Mouse (Mus musculus) hindbrain, embryonic 12.5 days (tissue): Measurements from ENCODE around the gene Tbc1d1. TPM values are rescaled to one million over a fixed set of nuclear protein-coding genes. Genes with fewer than 3 reads are reported as not detected.
A peak's percentile ranks its signal among the peaks of the same experiment; 100 is the strongest.

Experiments
- ATAC-seq: fragments of 200-750 bp; cut with Nextera tagmentation; 2 replicates; pipeline ENCODE4 v1.8.0; 2017; ENCODE audit warnings: moderate TSS enrichment; ENCODE audit not compliant: low FRiP score
- H3K27ac ChIP-seq: fragments of 300-500 bp; sonication (generic); 2 replicates; pipeline ENCODE4 v1.5.1; 2016; ENCODE audit warnings: mild to moderate bottlenecking
- H3K27me3 ChIP-seq: fragments of 300-500 bp; sonication (generic); 2 replicates; pipeline ENCODE4 v1.6.1; 2016; ENCODE audit warnings: mild to moderate bottlenecking
- H3K36me3 ChIP-seq: fragments of 300-500 bp; sonication (generic); 2 replicates; pipeline ENCODE4 v1.6.1; 2016; ENCODE audit warnings: mild to moderate bottlenecking
- H3K4me1 ChIP-seq: fragments of 300-500 bp; sonication (generic); 2 replicates; pipeline ENCODE4 v1.6.1; 2016
- H3K4me2 ChIP-seq: fragments of 300-500 bp; sonication (generic); replicated peaks from 2 replicates; pipeline ENCODE4 v1.6.1; 2016; ENCODE audit warnings: mild to moderate bottlenecking
- H3K4me3 ChIP-seq: fragments of 300-500 bp; sonication (generic); 2 replicates; pipeline ENCODE4 v1.5.1; 2016; ENCODE audit warnings: mild to moderate bottlenecking
- H3K9ac ChIP-seq: fragments of 300-500 bp; sonication (generic); 2 replicates; pipeline ENCODE4 v1.6.1; 2016; ENCODE audit warnings: mild to moderate bottlenecking, moderate library complexity
- H3K9me3 ChIP-seq: fragments of 300-500 bp; sonication (generic); replicated peaks from 2 replicates; pipeline ENCODE4 v1.6.1; 2016; ENCODE audit warnings: mild to moderate bottlenecking
- WGBS: fragments of 180-500 bp; shearing (Covaris S2); methylation state at CpG from one replicate; pipeline ENCODE4 v1.1.7; 2016; 5-methylcytosine and 5-hydroxymethylcytosine counted together
- polyA plus RNA-seq: library from polyadenylated mRNA; unstranded; fragments of >200 nt; fragmentation: Nextera tagmentation; extraction: Ambion mirVana; gene quantifications from 2 replicates; pipeline ENCODE4 v1.2.1, GENCODE M21; 2016

Gene Tbc1d1
- polyA plus RNA-seq, 1 experiment from 2014 or later = 24.5 TPM

- Histone ChIP-seq H3K9ac (no peak overlapping the region), H3K4me3 (no peak overlapping the region), H3K36me3 (no peaks in the 10 kb centered on the region), H3K9me3 (peaks cover 3% of the 10 kb centered on the region; the same call in 1 of the 2 replicates), H3K27me3 (no peaks in the 10 kb centered on the region), H3K4me1 (no peaks in the 10 kb centered on the region), H3K4me2 (no peak overlapping the region), H3K27ac (no peak overlapping the region)
- ATAC-seq = no peak
- WGBS = 94% methylated on average over 1 of the region's 1 CpGs
Measured at GRCm38 (mm10) chr5:64196250-64196865, 40.3 kb downstream of the Tbc1d1 start.

GRCm38 (mm10) chr5:64196866-64197321, 40.8 kb downstream of the Tbc1d1 start:
- H3K27me3 ChIP-seq = no peaks in the 10 kb centered on the region
- H3K4me3 ChIP-seq = no peak overlapping the region
- no peak overlapping the region for H3K27ac ChIP-seq
- WGBS = 73% methylated on average over 5 of the region's 5 CpGs
- H3K9me3 ChIP-seq = no peaks in the 10 kb centered on the region; the same call in 1 of the 2 replicates
- no peak overlapping the region for H3K4me2 ChIP-seq
- H3K9ac ChIP-seq = no peak overlapping the region
- H3K4me1 ChIP-seq = no peaks in the 10 kb centered on the region
- H3K36me3 ChIP-seq = no peaks in the 10 kb centered on the region
- no peak for ATAC-seq

- H3K9ac ChIP-seq = no peak overlapping the region
- ATAC-seq = no peak
- no peak overlapping the region for H3K4me3 ChIP-seq
- no peaks in the 10 kb centered on the region for H3K36me3 ChIP-seq
- no peak overlapping the region for H3K27ac ChIP-seq
- no peak overlapping the region for H3K4me2 ChIP-seq
- 89% methylated on average over 7 of the region's 7 CpGs for WGBS
- H3K27me3 ChIP-seq = no peaks in the 10 kb centered on the region
- no peaks in the 10 kb centered on the region for H3K4me1 ChIP-seq
- no peaks in the 10 kb centered on the region for H3K9me3 ChIP-seq
Measured at GRCm38 (mm10) chr5:64198624-64199023, 42.5 kb downstream of the Tbc1d1 start.

- Histone ChIP-seq H3K9ac (no peak overlapping the region), H3K4me2 (no peak overlapping the region), H3K27ac (no peak overlapping the region), H3K27me3 (no peaks in the 10 kb centered on the region), H3K4me1 (no peaks in the 10 kb centered on the region), H3K9me3 (no peaks in the 10 kb centered on the region), H3K4me3 (no peak overlapping the region), H3K36me3 (no peaks in the 10 kb centered on the region)
- ATAC-seq = no peak
- WGBS = 69% methylated on average over 5 of the region's 5 CpGs
Measured at GRCm38 (mm10) chr5:64201071-64201470, 45.0 kb downstream of the Tbc1d1 start.

GRCm38 (mm10) chr5:64202306-64202705, 46.2 kb downstream of the Tbc1d1 start:
- 0 out of 2 replicates have a peak, but pooled peaks have one; percentile 26 for ATAC-seq
- Histone ChIP-seq H3K4me2 (no peak overlapping the region), H3K27ac (no peak overlapping the region), H3K9me3 (no peaks in the 10 kb centered on the region), H3K9ac (no peak overlapping the region), H3K36me3 (no peaks in the 10 kb centered on the region), H3K4me1 (no peaks in the 10 kb centered on the region), H3K27me3 (no peaks in the 10 kb centered on the region), H3K4me3 (no peak overlapping the region)
- WGBS = 30% methylated on average over 2 of the region's 2 CpGs

- no peaks in the 10 kb centered on the region for H3K27me3 ChIP-seq
- H3K27ac ChIP-seq = no peak overlapping the region
- no peak overlapping the region for H3K4me2 ChIP-seq
- H3K9ac ChIP-seq = no peak overlapping the region
- no peaks in the 10 kb centered on the region for H3K36me3 ChIP-seq
- H3K4me3 ChIP-seq = no peak overlapping the region
- no peaks in the 10 kb centered on the region for H3K9me3 ChIP-seq
- ATAC-seq = no peak
- WGBS = 84% methylated on average over 3 of the region's 3 CpGs
- H3K4me1 ChIP-seq = no peaks in the 10 kb centered on the region
Measured at GRCm38 (mm10) chr5:64205610-64206009, 49.5 kb downstream of the Tbc1d1 start.

GRCm38 (mm10) chr5:64206431-64206830, 50.3 kb downstream of the Tbc1d1 start:
- no peaks in the 10 kb centered on the region for H3K4me1 ChIP-seq
- no peaks in the 10 kb centered on the region for H3K9me3 ChIP-seq
- H3K4me3 ChIP-seq = no peak overlapping the region
- no peak for ATAC-seq
- WGBS = 72% methylated on average over 3 of the region's 3 CpGs
- no peaks in the 10 kb centered on the region for H3K27me3 ChIP-seq
- no peaks in the 10 kb centered on the region for H3K36me3 ChIP-seq
- H3K4me2 ChIP-seq = no peak overlapping the region
- no peak overlapping the region for H3K27ac ChIP-seq
- H3K9ac ChIP-seq = no peak overlapping the region

- Histone ChIP-seq H3K9me3 (no peaks in the 10 kb centered on the region), H3K4me2 (no peak overlapping the region), H3K27me3 (no peaks in the 10 kb centered on the region), H3K4me3 (no peak overlapping the region), H3K36me3 (no peaks in the 10 kb centered on the region), H3K9ac (no peak overlapping the region), H3K27ac (no peak overlapping the region), H3K4me1 (no peaks in the 10 kb centered on the region)
- ATAC-seq = no peak
- 77% methylated on average over 8 of the region's 8 CpGs for whole genome bisulfite sequencing
Measured at GRCm38 (mm10) chr5:64206875-64207274, 50.8 kb downstream of the Tbc1d1 start.

- no peaks in the 10 kb centered on the region for H3K27me3 ChIP-seq
- no peaks in the 10 kb centered on the region for H3K36me3 ChIP-seq
- no peak overlapping the region for H3K9ac ChIP-seq
- no peak overlapping the region for H3K27ac ChIP-seq
- no peak overlapping the region for H3K4me3 ChIP-seq
- 92% methylated on average over 6 of the region's 6 CpGs for WGBS
- no peak overlapping the region for H3K4me2 ChIP-seq
- H3K4me1 ChIP-seq = no peaks in the 10 kb centered on the region
- H3K9me3 ChIP-seq = no peaks in the 10 kb centered on the region
- ATAC-seq = no peak
Measured at GRCm38 (mm10) chr5:64207800-64208199, 51.7 kb downstream of the Tbc1d1 start.

GRCm38 (mm10) chr5:64210817-64211216, 54.7 kb downstream of the Tbc1d1 start:
- WGBS = 80% methylated on average over 4 of the region's 4 CpGs
- Histone ChIP-seq H3K36me3 (no peaks in the 10 kb centered on the region), H3K9me3 (no peaks in the 10 kb centered on the region), H3K9ac (no peak overlapping the region), H3K27ac (no peak overlapping the region), H3K4me3 (no peak overlapping the region), H3K4me1 (no peaks in the 10 kb centered on the region), H3K4me2 (no peak overlapping the region), H3K27me3 (no peaks in the 10 kb centered on the region)
- ATAC-seq = no peak

- no peaks in the 10 kb centered on the region for H3K9me3 ChIP-seq
- no peaks in the 10 kb centered on the region for H3K36me3 ChIP-seq
- WGBS = 84% methylated on average over 7 of the region's 7 CpGs
- H3K27me3 ChIP-seq = no peaks in the 10 kb centered on the region
- no peak for ATAC-seq
- no peak overlapping the region for H3K4me2 ChIP-seq
- no peaks in the 10 kb centered on the region for H3K4me1 ChIP-seq
- H3K27ac ChIP-seq = no peak overlapping the region
- no peak overlapping the region for H3K9ac ChIP-seq
- H3K4me3 ChIP-seq = no peak overlapping the region
Measured at GRCm38 (mm10) chr5:64211284-64211683, 55.2 kb downstream of the Tbc1d1 start.

GRCm38 (mm10) chr5:64212206-64212605, 56.1 kb downstream of the Tbc1d1 start:
- Histone ChIP-seq H3K9me3 (no peaks in the 10 kb centered on the region), H3K27ac (no peak overlapping the region), H3K9ac (no peak overlapping the region), H3K4me1 (no peaks in the 10 kb centered on the region), H3K36me3 (no peaks in the 10 kb centered on the region), H3K4me3 (no peak overlapping the region), H3K4me2 (no peak overlapping the region), H3K27me3 (no peaks in the 10 kb centered on the region)
- 53% methylated on average over 5 of the region's 5 CpGs for whole genome bisulfite sequencing
- no peak for ATAC-seq

GRCm38 (mm10) chr5:64212619-64213018, 56.5 kb downstream of the Tbc1d1 start:
- H3K27ac ChIP-seq = no peak overlapping the region
- ATAC-seq = no peak
- WGBS = 83% methylated on average over 3 of the region's 3 CpGs
- no peak overlapping the region for H3K9ac ChIP-seq
- no peaks in the 10 kb centered on the region for H3K9me3 ChIP-seq
- H3K27me3 ChIP-seq = no peaks in the 10 kb centered on the region
- no peaks in the 10 kb centered on the region for H3K4me1 ChIP-seq
- H3K4me2 ChIP-seq = no peak overlapping the region
- H3K4me3 ChIP-seq = no peak overlapping the region
- H3K36me3 ChIP-seq = no peaks in the 10 kb centered on the region
